Mouse (Mus musculus) C2C12 (cell line): ENCODE measurements around the gene Tbr1. TPM values are rescaled to one million over a fixed set of nuclear protein-coding genes. Genes with fewer than 3 reads are reported as not detected.

Experiments
- H3K27me3 ChIP-seq: one replicate; pipeline ENCODE4 v1.6.1; 2011; ENCODE audit not compliant: control insufficient read depth, insufficient read depth, insufficient read length
- H3K36me3 ChIP-seq: one replicate; pipeline ENCODE4 v1.6.1; 2011; ENCODE audit not compliant: control insufficient read depth, insufficient read depth
- H3K4me3 ChIP-seq: one replicate; pipeline ENCODE4 v1.5.1; 2011; ENCODE audit warnings: mild to moderate bottlenecking, control low read depth; ENCODE audit not compliant: poor library complexity, insufficient read depth, severe bottlenecking
- H3K79me2 ChIP-seq: one replicate; pipeline ENCODE4 v1.6.1; 2011; ENCODE audit not compliant: control insufficient read depth, insufficient read depth
- H3K79me3 ChIP-seq: one replicate; pipeline ENCODE4 v1.6.1; 2011; ENCODE audit warnings: low read depth, control low read depth
- H3ac ChIP-seq: one replicate; pipeline ENCODE3; 2011; ENCODE audit warnings: low read depth; ENCODE audit not compliant: control insufficient read depth, insufficient read length
- CEBPB ChIP-seq: IDR thresholded peaks from one replicate; pipeline ENCODE4 v1.6.1; 2011; ENCODE audit warnings: low read depth, mild to moderate bottlenecking, control low read depth, moderate library complexity
- CTCF ChIP-seq: IDR thresholded peaks from one replicate; pipeline ENCODE4 v1.5.1; 2011; ENCODE audit not compliant: control insufficient read depth, insufficient read depth, insufficient read length
- FOSL1 ChIP-seq: IDR thresholded peaks from one replicate; pipeline ENCODE4 v1.8.0; 2011; ENCODE audit warnings: mild to moderate bottlenecking, low read length; ENCODE audit not compliant: poor library complexity, insufficient read depth, severe bottlenecking
- MAX ChIP-seq: IDR thresholded peaks from one replicate; pipeline ENCODE4 v1.6.1; 2011; ENCODE audit warnings: mild to moderate bottlenecking, control low read depth
- MYOD1 ChIP-seq: IDR thresholded peaks from one replicate; pipeline ENCODE4 v1.6.1; 2011; ENCODE audit warnings: low read depth; ENCODE audit not compliant: control insufficient read depth, insufficient read length
- MYOG ChIP-seq: IDR thresholded peaks from one replicate; pipeline ENCODE4 v1.6.1; 2011; ENCODE audit not compliant: control insufficient read depth, insufficient read length; ENCODE audit errors: extremely low read depth
- USF1 ChIP-seq: IDR thresholded peaks from one replicate; pipeline ENCODE4 v1.6.1; 2011; ENCODE audit warnings: low read depth, mild to moderate bottlenecking, control low read depth, moderate library complexity
- polyA plus RNA-seq: library from polyadenylated mRNA; unstranded; fragments of >200 nt; fragmentation: generic; extraction: Trizol; gene quantifications from one replicate; pipeline ENCODE4 v1.2.1, GENCODE M21; 2012; ENCODE audit warnings: missing spikeins

The Tbr1 gene
- polyA plus RNA-seq, 1 experiment: 0.01 TPM

GRCm38 (mm10) chr2:61804841-61805540 is 2.3 kb downstream of the Tbr1 start:
- H3K4me3 ChIP-seq: no peak overlapping the region

GRCm38 (mm10) chr2:61805541-61806345 is 3.0 kb downstream of the Tbr1 start:
- Histone ChIP-seq H3K79me2 (no peaks in the 10 kb centered on the region), H3ac (no peak overlapping the region), H3K79me3 (no peaks in the 10 kb centered on the region), H3K36me3 (peaks cover 6% of the 10 kb centered on the region), H3K4me3 (no peak overlapping the region), H3K27me3 (no peaks in the 10 kb centered on the region)
- TF ChIP-seq FOSL1 (no peak), MYOD1 (no peak), MAX (no peak), MYOG (no peak), CEBPB (no peak), CTCF (no peak), USF1 (no peak)

More at GRCm38 (mm10) chr2:61804841-61805540, 2.3 kb downstream of the Tbr1 start:
- TF ChIP-seq MAX (no peak), MYOG (no peak), USF1 (no peak), CTCF (no peak), CEBPB (no peak), FOSL1 (no peak), MYOD1 (no peak)
- no peak overlapping the region for H3ac ChIP-seq
- H3K79me2 ChIP-seq: no peaks in the 10 kb centered on the region
- H3K27me3 ChIP-seq: no peaks in the 10 kb centered on the region
- H3K79me3 ChIP-seq: no peaks in the 10 kb centered on the region
- peaks cover 13% of the 10 kb centered on the region for H3K36me3 ChIP-seq

- H3ac ChIP-seq: no peak overlapping the region
- H3K36me3 ChIP-seq: no peaks in the 10 kb centered on the region
- H3K79me2 ChIP-seq: no peaks in the 10 kb centered on the region
- TF ChIP-seq CTCF (no peak), CEBPB (no peak), MYOD1 (no peak)
- no peaks in the 10 kb centered on the region for H3K27me3 ChIP-seq
- H3K4me3 ChIP-seq: no peak overlapping the region
- H3K79me3 ChIP-seq: no peaks in the 10 kb centered on the region
These were observed 3.7 kb downstream of the Tbr1 start for GRCm38 (mm10) chr2:61806346-61806825.

GRCm38 (mm10) chr2:61807151-61807550 is 4.4 kb downstream of the Tbr1 start:
- Histone ChIP-seq H3K4me3 (no peak overlapping the region), H3K79me3 (no peaks in the 10 kb centered on the region), H3K36me3 (no peaks in the 10 kb centered on the region), H3K79me2 (no peaks in the 10 kb centered on the region), H3K27me3 (no peaks in the 10 kb centered on the region), H3ac (no peak overlapping the region)
- TF ChIP-seq MYOG: no peak
- TF ChIP-seq MAX: no peak
- no peak for TF ChIP-seq CEBPB
- no peak for TF ChIP-seq FOSL1
- no peak for TF ChIP-seq CTCF
- no peak for TF ChIP-seq MYOD1
- no peak for TF ChIP-seq USF1

- no peaks in the 10 kb centered on the region for H3K27me3 ChIP-seq
- no peaks in the 10 kb centered on the region for H3K79me2 ChIP-seq
These were observed 5.1 kb downstream of the Tbr1 start for GRCm38 (mm10) chr2:61807781-61808180.

More at GRCm38 (mm10) chr2:61807781-61808180, 5.1 kb downstream of the Tbr1 start:
- Histone ChIP-seq H3K4me3 (no peak overlapping the region), H3K36me3 (no peaks in the 10 kb centered on the region), H3K79me3 (no peaks in the 10 kb centered on the region), H3ac (no peak overlapping the region)
- no peak for TF ChIP-seq CTCF
- TF ChIP-seq CEBPB: no peak
- no peak for TF ChIP-seq USF1
- TF ChIP-seq FOSL1: no peak
- no peak for TF ChIP-seq MAX
- TF ChIP-seq MYOD1: no peak
- TF ChIP-seq MYOG: no peak
